Mouse (Mus musculus) neural tube, embryonic 14.5 days (tissue): ENCODE results near the gene Myh7. TPM values are rescaled to one million over a fixed set of nuclear protein-coding genes. Genes with fewer than 3 reads are reported as not detected.

ENCODE experiments used
- ATAC-seq: fragments of 200-750 bp; cut with Nextera tagmentation; 2 replicates; pipeline ENCODE4 v1.8.0; 2017; ENCODE audit warnings: low read depth, mild to moderate bottlenecking, moderate TSS enrichment, moderate library complexity
- H3K27ac ChIP-seq: fragments of 300-500 bp; sonication (generic); 2 replicates; pipeline ENCODE4 v1.5.1; 2014; ENCODE audit warnings: low read depth, mild to moderate bottlenecking, control low read depth, low read length, moderate library complexity, mixed read lengths
- H3K27me3 ChIP-seq: fragments of 300-500 bp; sonication (generic); 2 replicates; pipeline ENCODE4 v1.6.1; 2014; ENCODE audit warnings: low read length; ENCODE audit not compliant: control insufficient read depth, insufficient read depth
- H3K36me3 ChIP-seq: fragments of 300-500 bp; sonication (generic); 2 replicates; pipeline ENCODE4 v1.6.1; 2014; ENCODE audit warnings: low read length, mixed read lengths; ENCODE audit not compliant: control insufficient read depth, insufficient read depth
- H3K4me1 ChIP-seq: fragments of 300-500 bp; sonication (generic); 2 replicates; pipeline ENCODE4 v1.6.1; 2014; ENCODE audit warnings: low read length; ENCODE audit not compliant: control insufficient read depth, insufficient read depth
- H3K4me2 ChIP-seq: fragments of 300-500 bp; sonication (generic); 2 replicates; pipeline ENCODE4 v1.6.1; 2014; ENCODE audit warnings: mild to moderate bottlenecking, low read depth, low read length, control low read depth
- H3K4me3 ChIP-seq: fragments of 300-500 bp; sonication (generic); 2 replicates; pipeline ENCODE4 v1.5.1; 2014; ENCODE audit warnings: low read depth, low read length, control low read depth, mixed read lengths
- H3K9ac ChIP-seq: fragments of 300-500 bp; sonication (generic); replicated peaks from 2 replicates; pipeline ENCODE4 v1.6.1; 2014; ENCODE audit warnings: low read depth, mild to moderate bottlenecking, control low read depth, low read length, mixed read lengths
- H3K9me3 ChIP-seq: fragments of 300-500 bp; sonication (generic); 2 replicates; pipeline ENCODE4 v1.6.1; 2016; ENCODE audit warnings: low read length; ENCODE audit not compliant: control insufficient read depth
- WGBS: fragments of 180-500 bp; shearing (Covaris S2); extraction: QIAGEN DNeasy Blood & Tissue Kit; methylation state at CpG from one replicate; pipeline ENCODE4 v1.1.7; 2014; 5-methylcytosine and 5-hydroxymethylcytosine counted together
- polyA plus RNA-seq: library from polyadenylated mRNA; unstranded; fragments of >200 nt; fragmentation: Nextera tagmentation; extraction: Ambion mirVana; gene quantifications from 2 replicates; pipeline ENCODE4 v1.2.1, GENCODE M21; 2014

Myh7 gene
- polyA plus RNA-seq, 1 experiment from 2014 or later = 4.8 TPM

- H3K4me2 ChIP-seq = no peak overlapping the region
- no peak overlapping the region for H3K4me3 ChIP-seq
- no peaks in the 10 kb centered on the region for H3K9me3 ChIP-seq
- H3K9ac ChIP-seq = no peak overlapping the region
- ATAC-seq = no peak
- no peaks in the 10 kb centered on the region for H3K36me3 ChIP-seq
- WGBS = 89% methylated on average over 9 of the region's 9 CpGs
- H3K4me1 ChIP-seq = no peaks in the 10 kb centered on the region
- no peak overlapping the region for H3K27ac ChIP-seq
- no peaks in the 10 kb centered on the region for H3K27me3 ChIP-seq
Observed at GRCm38 (mm10) chr14:55007120-55007908, 12.9 kb upstream of the Myh7 start.

- Histone ChIP-seq H3K9me3 (no peaks in the 10 kb centered on the region), H3K4me2 (no peak overlapping the region), H3K4me3 (no peak overlapping the region), H3K9ac (no peak overlapping the region), H3K27me3 (no peaks in the 10 kb centered on the region), H3K36me3 (no peaks in the 10 kb centered on the region), H3K4me1 (no peaks in the 10 kb centered on the region), H3K27ac (no peak overlapping the region)
- no peak for ATAC-seq
- WGBS = 73% methylated on average over 3 of the region's 3 CpGs
Observed at GRCm38 (mm10) chr14:55006541-55006940, 12.1 kb upstream of the Myh7 start.

- H3K27me3 ChIP-seq = no peaks in the 10 kb centered on the region
- ATAC-seq = no peak
- H3K9ac ChIP-seq = no peak overlapping the region
- no peaks in the 10 kb centered on the region for H3K9me3 ChIP-seq
- no peaks in the 10 kb centered on the region for H3K4me1 ChIP-seq
- no peaks in the 10 kb centered on the region for H3K36me3 ChIP-seq
- no peak overlapping the region for H3K4me3 ChIP-seq
- H3K27ac ChIP-seq = no peak overlapping the region
- WGBS = 84% methylated on average over 8 of the region's 8 CpGs
- no peak overlapping the region for H3K4me2 ChIP-seq
Observed at GRCm38 (mm10) chr14:55005967-55006366, 11.5 kb upstream of the Myh7 start.

- no peak overlapping the region for H3K27ac ChIP-seq
- no peak overlapping the region for H3K4me2 ChIP-seq
- ATAC-seq = no peak
- H3K4me1 ChIP-seq = no peaks in the 10 kb centered on the region
- 78% methylated on average over 2 of the region's 2 CpGs for WGBS
- no peaks in the 10 kb centered on the region for H3K36me3 ChIP-seq
- H3K9me3 ChIP-seq = no peaks in the 10 kb centered on the region
- H3K9ac ChIP-seq = no peak overlapping the region
- H3K4me3 ChIP-seq = no peak overlapping the region
- H3K27me3 ChIP-seq = no peaks in the 10 kb centered on the region
Observed at GRCm38 (mm10) chr14:55005506-55005905, 11.1 kb upstream of the Myh7 start.

GRCm38 (mm10) chr14:55003878-55004855 is 9.7 kb upstream of the Myh7 start:
- Histone ChIP-seq H3K4me2 (no peak overlapping the region), H3K4me1 (no peaks in the 10 kb centered on the region), H3K27me3 (no peaks in the 10 kb centered on the region), H3K9ac (no peak overlapping the region), H3K27ac (no peak overlapping the region), H3K9me3 (no peaks in the 10 kb centered on the region), H3K36me3 (no peaks in the 10 kb centered on the region), H3K4me3 (no peak overlapping the region)
- 78% methylated on average over 18 of the region's 18 CpGs for WGBS
- no peak for ATAC-seq

- no peaks in the 10 kb centered on the region for H3K27me3 ChIP-seq
- 72% methylated on average over 7 of the region's 7 CpGs for WGBS
- no peaks in the 10 kb centered on the region for H3K9me3 ChIP-seq
- H3K36me3 ChIP-seq = no peaks in the 10 kb centered on the region
- H3K27ac ChIP-seq = no peak overlapping the region
- no peak overlapping the region for H3K9ac ChIP-seq
- H3K4me2 ChIP-seq = no peak overlapping the region
- no peaks in the 10 kb centered on the region for H3K4me1 ChIP-seq
- ATAC-seq = no peak
- no peak overlapping the region for H3K4me3 ChIP-seq
Observed at GRCm38 (mm10) chr14:55002687-55003120, 8.3 kb upstream of the Myh7 start.

- ATAC-seq = no peak
- H3K27ac ChIP-seq = no peak overlapping the region
Observed at GRCm38 (mm10) chr14:55001938-55002686, 7.7 kb upstream of the Myh7 start.

GRCm38 (mm10) chr14:55001446-55001845 is 7.0 kb upstream of the Myh7 start:
- WGBS = 94% methylated on average over 2 of the region's 2 CpGs

More at GRCm38 (mm10) chr14:55001938-55002686, 7.7 kb upstream of the Myh7 start:
- Histone ChIP-seq H3K36me3 (no peaks in the 10 kb centered on the region), H3K9ac (no peak overlapping the region), H3K4me1 (no peaks in the 10 kb centered on the region), H3K4me3 (no peak overlapping the region), H3K27me3 (no peaks in the 10 kb centered on the region), H3K9me3 (no peaks in the 10 kb centered on the region), H3K4me2 (no peak overlapping the region)
- 65% methylated on average over 12 of the region's 12 CpGs for WGBS

More at GRCm38 (mm10) chr14:55001446-55001845, 7.0 kb upstream of the Myh7 start:
- H3K27ac ChIP-seq = no peak overlapping the region
- no peaks in the 10 kb centered on the region for H3K9me3 ChIP-seq
- no peaks in the 10 kb centered on the region for H3K4me1 ChIP-seq
- no peak overlapping the region for H3K4me3 ChIP-seq
- ATAC-seq = no peak
- no peaks in the 10 kb centered on the region for H3K36me3 ChIP-seq
- no peaks in the 10 kb centered on the region for H3K27me3 ChIP-seq
- H3K9ac ChIP-seq = no peak overlapping the region
- no peak overlapping the region for H3K4me2 ChIP-seq
